Mouse (Mus musculus): ENCODE results near the gene Slc38a3. TPM values are rescaled to one million over a fixed set of nuclear protein-coding genes. Genes with fewer than 3 reads are reported as not detected.

The Slc38a3 gene
- polyA plus RNA-seq, 1 experiment from 2014 or later = 15.1 TPM

DNA sequence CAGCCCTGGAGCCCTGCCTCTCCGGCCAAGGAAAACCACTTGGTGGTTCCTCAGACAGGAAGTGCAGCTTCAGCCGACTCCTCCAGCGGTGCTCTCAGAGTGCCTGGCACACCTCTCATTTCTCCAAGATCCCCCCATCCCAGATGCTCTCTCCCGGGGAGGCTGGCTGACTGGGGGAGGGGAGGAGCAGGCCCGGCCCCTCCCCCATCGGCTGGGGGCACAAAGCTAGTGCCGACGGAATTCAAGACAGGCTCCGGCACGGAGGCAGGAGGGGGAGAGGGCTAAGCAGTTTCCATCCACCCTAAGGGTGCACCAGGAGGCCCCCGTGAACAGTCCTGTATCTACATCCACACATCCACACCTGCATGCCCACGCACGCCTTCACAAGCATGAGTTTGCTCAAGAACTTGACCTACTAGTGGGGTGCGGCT, 37.5 kb upstream of the Slc38a3 start:
- Histone ChIP-seq H3K27ac (ENCODE audit: low read length) (peak overlapping the region; percentile 95), H3K4me1 (ENCODE audit: control insufficient read depth, insufficient read depth, low read length) (peaks cover 68% of the 10 kb centered on the region), H3K27me3 (ENCODE audit: control insufficient read depth, insufficient read depth, low read length) (no peaks in the 10 kb centered on the region), H3K4me3 (replicated peaks; ENCODE audit: low read length) (peak overlapping the region; percentile 79), H3K9ac (ENCODE audit: low read length) (peak overlapping the region; percentile 97), H3K9me3 (replicated peaks; ENCODE audit: control insufficient read depth, low read length) (no peaks in the 10 kb centered on the region), H3K36me3 (ENCODE audit: control insufficient read depth, insufficient read depth, low read length) (no peaks in the 10 kb centered on the region), H3K4me2 (ENCODE audit: low read depth, low read length) (peak overlapping the region; percentile 90)
- peak; percentile 10; the same call in 1 of the 2 replicates for ATAC-seq (ENCODE audit: insufficient read depth, low FRiP score)
- 5% methylated on average over 14 of the region's 14 CpGs for WGBS

DNA sequence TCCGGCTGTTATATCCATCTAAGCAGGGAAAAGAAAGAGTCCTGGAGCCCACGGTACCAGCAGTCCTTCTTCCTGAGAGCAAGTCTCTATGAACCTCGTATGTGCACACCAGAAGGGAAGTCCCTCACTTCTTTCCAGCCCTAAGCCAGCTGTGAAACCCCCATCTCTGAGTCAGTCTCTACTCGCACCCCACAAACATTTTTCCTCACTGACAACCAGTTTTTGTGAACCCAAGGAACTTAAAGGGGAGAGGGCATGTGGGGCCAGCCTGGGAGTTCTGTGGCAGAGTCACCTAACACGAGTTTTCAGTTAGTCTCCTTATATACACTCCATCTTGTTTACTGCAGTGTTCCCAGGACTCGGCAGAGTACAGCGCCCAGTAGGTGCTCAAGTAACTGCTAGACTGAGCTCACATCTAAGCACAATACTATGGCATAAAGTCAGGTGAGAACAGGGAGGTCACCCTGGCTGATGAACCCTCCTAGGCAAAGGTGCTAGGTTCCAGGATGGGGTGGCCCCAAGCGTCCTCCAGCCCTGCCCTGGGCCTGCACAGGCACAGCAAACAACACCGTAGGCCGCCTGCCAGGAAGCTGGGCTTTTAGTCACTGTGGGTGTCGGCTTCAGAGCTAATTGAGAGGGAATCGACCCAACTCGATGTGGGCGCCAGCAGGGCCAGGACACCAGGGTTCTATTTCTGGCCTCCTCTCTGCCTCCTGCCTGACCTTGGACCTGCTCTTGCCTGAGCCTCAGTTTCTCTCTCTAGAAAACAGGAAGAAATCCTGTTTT, 34.2 kb upstream of the Slc38a3 start:
- peak overlapping the region; percentile 8 for H3K9ac ChIP-seq (ENCODE audit: low read length)
- H3K4me1 ChIP-seq (ENCODE audit: control insufficient read depth, insufficient read depth, low read length) = peaks cover 91% of the 10 kb centered on the region
- no peak for ATAC-seq (ENCODE audit: insufficient read depth, low FRiP score)
- whole genome bisulfite sequencing = 49% methylated on average over 14 of the region's 14 CpGs
- H3K4me3 ChIP-seq (replicated peaks; ENCODE audit: low read length) = no peak overlapping the region
- peak overlapping the region; percentile 20; the same call in 1 of the 2 replicates for H3K4me2 ChIP-seq (ENCODE audit: low read depth, low read length)
- H3K36me3 ChIP-seq (ENCODE audit: control insufficient read depth, insufficient read depth, low read length) = no peaks in the 10 kb centered on the region
- H3K27me3 ChIP-seq (ENCODE audit: control insufficient read depth, insufficient read depth, low read length) = no peaks in the 10 kb centered on the region
- peak overlapping the region; percentile 83 for H3K27ac ChIP-seq (ENCODE audit: low read length)
- no peaks in the 10 kb centered on the region for H3K9me3 ChIP-seq (replicated peaks; ENCODE audit: control insufficient read depth, low read length)

- H3K4me1 ChIP-seq (ENCODE audit: control insufficient read depth, insufficient read depth, low read length) = peaks cover 98% of the 10 kb centered on the region
- H3K9ac ChIP-seq (ENCODE audit: low read length) = peak overlapping the region; percentile 8
- no peaks in the 10 kb centered on the region for H3K9me3 ChIP-seq (replicated peaks; ENCODE audit: control insufficient read depth, low read length)
- no peak for ATAC-seq (ENCODE audit: insufficient read depth, low FRiP score)
- H3K4me3 ChIP-seq (replicated peaks; ENCODE audit: low read length) = no peak overlapping the region
- H3K27me3 ChIP-seq (ENCODE audit: control insufficient read depth, insufficient read depth, low read length) = no peaks in the 10 kb centered on the region
- 57% methylated on average over 3 of the region's 3 CpGs for WGBS
- peak overlapping the region; percentile 83 for H3K27ac ChIP-seq (ENCODE audit: low read length)
- H3K36me3 ChIP-seq (ENCODE audit: control insufficient read depth, insufficient read depth, low read length) = no peaks in the 10 kb centered on the region
- no peak overlapping the region; the same call in 1 of the 2 replicates for H3K4me2 ChIP-seq (ENCODE audit: low read depth, low read length)
Observed at GRCm38 (mm10) chr9:107702606-107703185, 33.4 kb upstream of the Slc38a3 start.

DNA sequence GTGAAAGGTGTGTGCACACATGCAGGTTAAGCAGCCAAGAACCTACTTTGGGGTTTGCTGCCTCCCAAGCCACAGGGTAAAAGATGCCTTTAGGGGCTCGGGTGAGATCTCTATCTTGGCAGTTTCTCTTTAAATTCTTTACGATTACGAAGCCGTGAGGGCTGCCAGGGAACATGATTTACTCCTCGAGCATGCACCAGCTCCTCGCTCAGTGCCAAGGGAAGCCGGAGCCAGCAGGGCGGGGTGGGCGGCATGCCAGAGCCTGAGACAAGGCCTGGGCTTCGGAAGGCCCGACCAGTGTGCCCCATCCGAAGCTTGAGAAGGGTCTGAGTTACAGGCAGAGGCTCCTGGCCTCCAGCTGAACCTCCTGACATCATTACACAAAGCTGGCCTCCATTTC, 32.3 kb upstream of the Slc38a3 start:
- ATAC-seq (ENCODE audit: insufficient read depth, low FRiP score) = peak; percentile 51; the same call in 1 of the 2 replicates
- H3K9ac ChIP-seq (ENCODE audit: low read length) = peak overlapping the region; percentile 27; the same call in 1 of the 2 replicates
- no peaks in the 10 kb centered on the region for H3K27me3 ChIP-seq (ENCODE audit: control insufficient read depth, insufficient read depth, low read length)
- H3K4me3 ChIP-seq (replicated peaks; ENCODE audit: low read length) = no peak overlapping the region
- H3K9me3 ChIP-seq (replicated peaks; ENCODE audit: control insufficient read depth, low read length) = no peaks in the 10 kb centered on the region
- H3K4me1 ChIP-seq (ENCODE audit: control insufficient read depth, insufficient read depth, low read length) = peaks cover 98% of the 10 kb centered on the region
- no peaks in the 10 kb centered on the region for H3K36me3 ChIP-seq (ENCODE audit: control insufficient read depth, insufficient read depth, low read length)
- peak overlapping the region; percentile 85 for H3K27ac ChIP-seq (ENCODE audit: low read length)
- H3K4me2 ChIP-seq (ENCODE audit: low read depth, low read length) = no peak overlapping the region
- 18% methylated on average over 12 of the region's 12 CpGs for WGBS

DNA sequence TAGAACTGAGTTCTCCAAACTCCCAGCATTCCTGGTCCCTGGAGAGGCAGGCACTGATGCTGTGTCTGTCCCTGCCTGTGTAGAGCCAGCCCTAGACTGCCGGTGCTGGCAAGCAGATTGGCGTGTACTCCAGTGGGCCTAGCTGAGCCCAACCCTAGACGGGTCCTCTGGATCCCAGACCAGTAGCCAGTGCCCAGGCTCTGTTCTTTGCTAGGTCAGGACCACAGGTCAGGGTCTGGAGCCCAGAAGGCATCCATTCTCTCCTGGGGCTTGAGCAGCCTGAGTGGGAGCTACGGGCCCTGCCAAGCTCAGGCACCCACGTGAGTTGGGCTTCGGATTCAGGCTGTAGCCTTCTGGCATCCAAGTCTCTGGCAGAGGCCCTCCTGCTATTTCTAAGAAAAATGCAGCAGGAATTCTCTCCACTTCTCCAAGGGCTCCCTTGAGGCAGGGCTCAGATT, 30.8 kb upstream of the Slc38a3 start:
- Histone ChIP-seq H3K27me3 (ENCODE audit: control insufficient read depth, insufficient read depth, low read length) (no peaks in the 10 kb centered on the region), H3K4me1 (ENCODE audit: control insufficient read depth, insufficient read depth, low read length) (peaks cover 95% of the 10 kb centered on the region), H3K4me3 (replicated peaks; ENCODE audit: low read length) (no peak overlapping the region), H3K9ac (ENCODE audit: low read length) (peak overlapping the region; percentile 22), H3K4me2 (ENCODE audit: low read depth, low read length) (no peak overlapping the region), H3K27ac (ENCODE audit: low read length) (peak overlapping the region; percentile 85), H3K9me3 (replicated peaks; ENCODE audit: control insufficient read depth, low read length) (no peaks in the 10 kb centered on the region), H3K36me3 (ENCODE audit: control insufficient read depth, insufficient read depth, low read length) (no peaks in the 10 kb centered on the region)
- no peak for ATAC-seq (ENCODE audit: insufficient read depth, low FRiP score)
- WGBS = 27% methylated on average over 6 of the region's 6 CpGs

- peak overlapping the region; percentile 34 for H3K4me2 ChIP-seq (ENCODE audit: low read depth, low read length)
- no peak for ATAC-seq (ENCODE audit: insufficient read depth, low FRiP score)
- peak overlapping the region; percentile 22 for H3K9ac ChIP-seq (ENCODE audit: low read length)
- H3K9me3 ChIP-seq (replicated peaks; ENCODE audit: control insufficient read depth, low read length) = no peaks in the 10 kb centered on the region
- no peaks in the 10 kb centered on the region for H3K36me3 ChIP-seq (ENCODE audit: control insufficient read depth, insufficient read depth, low read length)
- H3K4me1 ChIP-seq (ENCODE audit: control insufficient read depth, insufficient read depth, low read length) = peaks cover 94% of the 10 kb centered on the region
- peak overlapping the region; percentile 85 for H3K27ac ChIP-seq (ENCODE audit: low read length)
- H3K27me3 ChIP-seq (ENCODE audit: control insufficient read depth, insufficient read depth, low read length) = no peaks in the 10 kb centered on the region
- H3K4me3 ChIP-seq (replicated peaks; ENCODE audit: low read length) = no peak overlapping the region
- WGBS = 18% methylated on average over 9 of the region's 9 CpGs
Observed at GRCm38 (mm10) chr9:107699376-107699980, 30.1 kb upstream of the Slc38a3 start.

DNA sequence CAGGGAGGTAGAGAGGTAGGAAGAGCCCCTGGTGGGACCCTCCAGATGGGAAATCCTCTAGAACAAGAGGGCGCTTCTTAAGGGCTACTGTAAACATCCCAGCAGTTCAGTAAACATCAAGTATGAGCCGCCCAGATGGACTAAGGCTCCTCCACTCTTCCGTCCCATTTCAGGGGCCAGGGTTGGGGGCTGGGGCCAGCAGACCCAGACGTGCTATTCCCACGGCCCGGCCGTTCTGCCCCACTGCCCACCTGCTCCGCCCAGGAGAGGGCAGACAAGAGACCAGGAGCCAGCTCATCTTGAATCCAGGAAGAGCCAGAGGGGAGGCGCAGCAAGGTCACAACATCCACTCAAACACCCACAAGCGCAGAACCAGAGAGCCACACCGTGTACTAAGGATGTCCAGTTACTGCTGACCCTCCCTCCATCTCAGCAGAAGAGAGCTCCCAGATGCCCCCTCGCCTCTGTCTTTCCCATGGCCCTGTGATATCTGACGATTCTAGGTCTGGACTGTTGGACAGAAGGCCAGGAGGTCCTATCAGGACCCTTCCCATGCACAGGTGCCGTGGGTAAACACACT, 29.4 kb upstream of the Slc38a3 start:
- Histone ChIP-seq H3K4me1 (ENCODE audit: control insufficient read depth, insufficient read depth, low read length) (peaks cover 88% of the 10 kb centered on the region), H3K36me3 (ENCODE audit: control insufficient read depth, insufficient read depth, low read length) (no peaks in the 10 kb centered on the region), H3K27me3 (ENCODE audit: control insufficient read depth, insufficient read depth, low read length) (no peaks in the 10 kb centered on the region), H3K4me3 (replicated peaks; ENCODE audit: low read length) (0 out of 2 replicates have a peak overlapping the region, but pooled peaks have one; percentile 5), H3K9ac (ENCODE audit: low read length) (peak overlapping the region; percentile 22), H3K4me2 (ENCODE audit: low read depth, low read length) (peak overlapping the region; percentile 34), H3K9me3 (replicated peaks; ENCODE audit: control insufficient read depth, low read length) (no peaks in the 10 kb centered on the region), H3K27ac (ENCODE audit: low read length) (peak overlapping the region; percentile 85)
- peak; percentile 27; the same call in 1 of the 2 replicates for ATAC-seq (ENCODE audit: insufficient read depth, low FRiP score)
- WGBS = 13% methylated on average over 14 of the region's 14 CpGs

GRCm38 (mm10) chr9:107697811-107698521, 28.6 kb upstream of the Slc38a3 start:
- Histone ChIP-seq H3K9ac (ENCODE audit: low read length) (peak overlapping the region; percentile 49; the same call in 1 of the 2 replicates), H3K36me3 (ENCODE audit: control insufficient read depth, insufficient read depth, low read length) (no peaks in the 10 kb centered on the region), H3K27ac (ENCODE audit: low read length) (peak overlapping the region; percentile 85), H3K4me2 (ENCODE audit: low read depth, low read length) (peak overlapping the region; percentile 34), H3K4me1 (ENCODE audit: control insufficient read depth, insufficient read depth, low read length) (peaks cover 88% of the 10 kb centered on the region), H3K9me3 (replicated peaks; ENCODE audit: control insufficient read depth, low read length) (no peaks in the 10 kb centered on the region), H3K27me3 (ENCODE audit: control insufficient read depth, insufficient read depth, low read length) (no peaks in the 10 kb centered on the region), H3K4me3 (replicated peaks; ENCODE audit: low read length) (no peak overlapping the region)
- 0 out of 2 replicates have a peak, but pooled peaks have one; percentile 8 for ATAC-seq (ENCODE audit: insufficient read depth, low FRiP score)
- 25% methylated on average over 14 of the region's 14 CpGs for WGBS
